9 mouse cellular contexts compared by ENCODE assay signal in genomic region chr5:120674229-120675145, GRCm38 (mm10). TPM values are rescaled to one million over a fixed set of nuclear protein-coding genes. Genes with fewer than 3 reads are reported as not detected.
DNase-seq lines count a peak whose midpoint lies in the region; ATAC-seq lines count a peak whose summit lies in the region.
"Had no signal": no experiment of that assay in that cellular context is flagged by ENCODE, and none has a peak within 500 bp of the region (broad histone marks: within the 10 kb centered on the region; RNA-seq: fewer than 3 reads in every experiment).

No protein-coding gene starts in this region.

- H3K4me3 ChIP-seq in lung, embryonic 15.5 days = no peak overlapping the region
- no peak overlapping the region for H3K4me3 ChIP-seq in heart, embryonic 10.5 days

- no peak overlapping the region for H3K27ac ChIP-seq in lung, embryonic 15.5 days
- no peak overlapping the region for H3K27ac ChIP-seq in heart, embryonic 10.5 days

- peak; percentile 23; the same call in 1 of the 2 replicates for ATAC-seq in lung, embryonic 15.5 days (ENCODE audit: borderline replicate concordance, extremely low read depth, low FRiP score, low TSS enrichment)
- ATAC-seq in monocyte, adult 5-6 weeks (replicated peaks; ENCODE audit: insufficient number of reproducible peaks, low FRiP score, low TSS enrichment, poor library complexity, severe bottlenecking) = no peak

- WGBS in lung, embryonic 15.5 days = 22% methylated on average over 21 of the region's 21 CpGs
- 43% methylated on average over 21 of the region's 21 CpGs for WGBS in heart, embryonic 10.5 days

- no peak overlapping the region for H3K9ac ChIP-seq in lung, embryonic 15.5 days

- H3K4me2 ChIP-seq in lung, embryonic 15.5 days = 0 out of 2 replicates have a peak overlapping the region, but pooled peaks have one; percentile 16

- H3K36me3 ChIP-seq in lung, embryonic 15.5 days = no peaks in the 10 kb centered on the region
- H3K36me3 ChIP-seq in heart, embryonic 10.5 days = no peaks in the 10 kb centered on the region

- H3K9me3 ChIP-seq in lung, embryonic 15.5 days = no peaks in the 10 kb centered on the region
- no peaks in the 10 kb centered on the region for H3K9me3 ChIP-seq in heart, embryonic 10.5 days

- peaks cover 9% of the 10 kb centered on the region; the same call in 1 of the 2 replicates for H3K4me1 ChIP-seq in lung, embryonic 15.5 days
- H3K4me1 ChIP-seq in heart, embryonic 10.5 days = peaks cover 11% of the 10 kb centered on the region; the same call in 1 of the 2 replicates

- H3K27me3 ChIP-seq in lung, embryonic 15.5 days = 0 out of 2 replicates have a peak, but pooled peaks cover 3% of the 10 kb centered on the region
- peaks cover 32% of the 10 kb centered on the region; the same call in 1 of the 2 replicates for H3K27me3 ChIP-seq in heart, embryonic 10.5 days (ENCODE audit: insufficient read depth, poor library complexity, severe bottlenecking)

- DNase-seq in lung, adult 18-20 months = no peak
- DNase-seq in embryo, embryonic 11 days = peak; percentile 64
- peak; percentile 58 for DNase-seq in kidney, postnatal 10 days
- DNase-seq in testis, postnatal 14 days (ENCODE audit: low spot score) = peak; percentile 68
- DNase-seq in heart, embryonic 10.5 days (ENCODE audit: low spot score) = no peak
- DNase-seq in adrenal gland, adult 8-10 months = no peak

RNA-seq across cellular contexts. Expression of gene Rasal1, which starts 25.9 kb away (rescaled TPM):
- 0.05 and 0.27 TPM in 2 replicates for polyA plus RNA-seq in lung, embryonic 15.5 days (2015; fragmentation: Nextera tagmentation; extraction: Ambion mirVana)
- polyA plus RNA-seq in heart, embryonic 10.5 days (2016; fragmentation: Nextera tagmentation; extraction: Ambion mirVana) = 0.16 and 0.60 TPM in 2 replicates
- total RNA-seq in adrenal gland, adult 8-10 months (2022) = 10 to 100 TPM in 3 of 4 experiments, 1 to 10 TPM in 1; 7.0 to 15.2 (median 12.2) TPM
- 0.48 to 0.49 TPM in 2 of 3 replicates, not detected in the other for total RNA-seq in monocyte, adult 5-6 weeks (2017)

RNA-seq across cellular contexts. Expression of gene Dtx1, which starts 37.2 kb away (rescaled TPM):
- 2.5 and 3.8 TPM in 2 replicates for polyA plus RNA-seq in lung, embryonic 15.5 days (2015; fragmentation: Nextera tagmentation; extraction: Ambion mirVana)
- 0.28 and 0.41 TPM in 2 replicates for polyA plus RNA-seq in heart, embryonic 10.5 days (2016; fragmentation: Nextera tagmentation; extraction: Ambion mirVana)
- total RNA-seq in adrenal gland, adult 8-10 months (2022) = 10 to 100 TPM; 16.6 to 17.8 (median 17.3) TPM
- 5.4 to 12.1 TPM (median 8.1 TPM) in 3 replicates for total RNA-seq in monocyte, adult 5-6 weeks (2017)

RNA-seq across cellular contexts. Expression of gene Cfap73, which starts 40.5 kb away (rescaled TPM):
- polyA plus RNA-seq in lung, embryonic 15.5 days (2015; fragmentation: Nextera tagmentation; extraction: Ambion mirVana) = 0.44 and 0.59 TPM in 2 replicates
- 0.39 TPM in 1 of 2 replicates, not detected in the other for polyA plus RNA-seq in heart, embryonic 10.5 days (2016; fragmentation: Nextera tagmentation; extraction: Ambion mirVana)
- under 1 TPM in 3 of 4 experiments, not detected in 1; 0.32 to 0.63 (median 0.46) TPM for total RNA-seq in adrenal gland, adult 8-10 months (2022)
- not detected in 3 replicates for total RNA-seq in monocyte, adult 5-6 weeks (2017)
- total RNA-seq: heart, adult 8-10 months had no signal

Comparison
In these comparisons a context has a peak if more than half of its experiments do, and no peak if none do; other contexts are left out.
1. DNase-seq: peak in embryo, embryonic 11 days (single experiment), kidney, postnatal 10 days (single experiment) and testis, postnatal 14 days (single experiment); none in lung, adult 18-20 months (0 of 2), heart, embryonic 10.5 days (single experiment) and adrenal gland, adult 8-10 months (single experiment).